Mouse (Mus musculus) stomach, embryonic 15.5 days (tissue): ENCODE measurements around the gene Pex16. TPM values are rescaled to one million over a fixed set of nuclear protein-coding genes. Genes with fewer than 3 reads are reported as not detected.
A peak's percentile ranks its signal among the peaks of the same experiment; 100 is the strongest.
"Not testable (repeated sequence)": the region's sequence is repeated elsewhere in the genome, so short reads cannot be mapped to it uniquely, and the experiment has no call there.

Source experiments
- ATAC-seq: fragments of 200-750 bp; cut with Nextera tagmentation; 2 replicates; pipeline ENCODE4 v1.8.0; 2017; ENCODE audit warnings: low read depth, moderate number of reproducible peaks, moderate TSS enrichment; ENCODE audit not compliant: insufficient read depth, low FRiP score
- H3K27ac ChIP-seq: fragments of 300-500 bp; sonication (generic); 2 replicates; pipeline ENCODE4 v1.5.1; 2015; ENCODE audit warnings: mild to moderate bottlenecking, inconsistent platforms
- H3K27me3 ChIP-seq: fragments of 300-500 bp; sonication (generic); replicated peaks from 2 replicates; pipeline ENCODE4 v1.6.1; 2015; ENCODE audit warnings: inconsistent platforms
- H3K36me3 ChIP-seq: fragments of 300-500 bp; sonication (generic); 2 replicates; pipeline ENCODE4 v1.6.1; 2015; ENCODE audit warnings: inconsistent platforms
- H3K4me1 ChIP-seq: fragments of 300-500 bp; sonication (generic); 2 replicates; pipeline ENCODE4 v1.6.1; 2015; ENCODE audit warnings: inconsistent platforms
- H3K4me2 ChIP-seq: fragments of 300-500 bp; sonication (generic); 2 replicates; pipeline ENCODE4 v1.6.1; 2015; ENCODE audit warnings: mild to moderate bottlenecking, inconsistent platforms
- H3K4me3 ChIP-seq: fragments of 300-500 bp; sonication (generic); replicated peaks from 2 replicates; pipeline ENCODE4 v1.5.1; 2015; ENCODE audit warnings: inconsistent platforms
- H3K9ac ChIP-seq: fragments of 300-500 bp; sonication (generic); 2 replicates; pipeline ENCODE4 v1.6.1; 2015; ENCODE audit warnings: inconsistent platforms
- H3K9me3 ChIP-seq: fragments of 300-500 bp; sonication (generic); 2 replicates; pipeline ENCODE4 v1.6.1; 2016; ENCODE audit warnings: inconsistent platforms
- WGBS: fragments of 180-500 bp; shearing (Covaris S2); methylation state at CpG from one replicate; pipeline ENCODE4 v1.1.7; 2015; 5-methylcytosine and 5-hydroxymethylcytosine counted together
- polyA plus RNA-seq: library from polyadenylated mRNA; unstranded; fragments of >200 nt; fragmentation: Nextera tagmentation; extraction: Ambion mirVana; gene quantifications from 2 replicates; pipeline ENCODE4 v1.2.1, GENCODE M21; 2015

The Pex16 gene
- polyA plus RNA-seq, 1 experiment from 2014 or later = 28.0 TPM

GRCm38 (mm10) chr2:92390206-92390930 lies 15.9 kb downstream of the Pex16 start:
- H3K4me3 ChIP-seq = 0 out of 2 replicates have a peak overlapping the region, but pooled peaks have one; percentile 65
- 67% methylated on average over 6 of the region's 6 CpGs for WGBS
- peak overlapping the region; percentile 76; the same call in 1 of the 2 replicates for H3K27ac ChIP-seq
- H3K9ac ChIP-seq = no peak overlapping the region
- no peak overlapping the region for H3K4me2 ChIP-seq
- H3K9me3 ChIP-seq = no peaks in the 10 kb centered on the region
- no peak for ATAC-seq
- no peaks in the 10 kb centered on the region for H3K27me3 ChIP-seq
- H3K36me3 ChIP-seq = peaks cover 5% of the 10 kb centered on the region; the same call in 1 of the 2 replicates
- H3K4me1 ChIP-seq = peaks cover 50% of the 10 kb centered on the region

DNA sequence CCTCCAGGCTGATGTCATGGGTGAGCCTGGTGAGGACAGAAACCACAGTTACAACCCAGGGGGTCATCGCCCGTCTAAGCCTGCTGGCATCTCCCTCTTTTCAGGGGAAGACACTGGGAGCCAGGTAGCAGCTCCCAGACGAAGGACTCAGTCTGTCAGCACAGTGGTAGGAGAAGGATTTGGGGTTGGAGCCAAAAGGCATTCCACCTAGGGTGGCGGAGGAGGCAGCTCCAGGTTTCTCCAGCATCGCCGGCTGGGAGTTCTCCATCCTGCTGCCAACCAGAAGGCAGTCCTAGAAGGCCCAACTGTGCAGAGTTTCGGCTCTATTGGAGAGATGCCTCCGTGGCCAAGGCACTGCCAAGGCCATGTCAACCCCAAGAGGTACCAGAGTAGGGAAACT lies 16.6 kb downstream of the Pex16 start:
- Histone ChIP-seq H3K27ac (no peak overlapping the region), H3K4me3 (no peak overlapping the region), H3K9me3 (no peaks in the 10 kb centered on the region), H3K4me2 (peak overlapping the region; percentile 57; the same call in 1 of the 2 replicates), H3K4me1 (peaks cover 50% of the 10 kb centered on the region), H3K27me3 (no peaks in the 10 kb centered on the region), H3K36me3 (peaks cover 4% of the 10 kb centered on the region; the same call in 1 of the 2 replicates), H3K9ac (no peak overlapping the region)
- WGBS = 86% methylated on average over 8 of the region's 8 CpGs
- no peak for ATAC-seq

GRCm38 (mm10) chr2:92391703-92392317 lies 17.3 kb downstream of the Pex16 start:
- ATAC-seq = no peak
- H3K27ac ChIP-seq = peak overlapping the region; percentile 59; the same call in 1 of the 2 replicates
- no peaks in the 10 kb centered on the region for H3K27me3 ChIP-seq
- H3K4me3 ChIP-seq = peak overlapping the region; percentile 41
- peak overlapping the region; percentile 57 for H3K4me2 ChIP-seq
- no peaks in the 10 kb centered on the region for H3K9me3 ChIP-seq
- no peaks in the 10 kb centered on the region for H3K36me3 ChIP-seq
- 24% methylated on average over 11 of the region's 11 CpGs for WGBS
- peaks cover 50% of the 10 kb centered on the region for H3K4me1 ChIP-seq
- peak overlapping the region; percentile 6; the same call in 1 of the 2 replicates for H3K9ac ChIP-seq

DNA sequence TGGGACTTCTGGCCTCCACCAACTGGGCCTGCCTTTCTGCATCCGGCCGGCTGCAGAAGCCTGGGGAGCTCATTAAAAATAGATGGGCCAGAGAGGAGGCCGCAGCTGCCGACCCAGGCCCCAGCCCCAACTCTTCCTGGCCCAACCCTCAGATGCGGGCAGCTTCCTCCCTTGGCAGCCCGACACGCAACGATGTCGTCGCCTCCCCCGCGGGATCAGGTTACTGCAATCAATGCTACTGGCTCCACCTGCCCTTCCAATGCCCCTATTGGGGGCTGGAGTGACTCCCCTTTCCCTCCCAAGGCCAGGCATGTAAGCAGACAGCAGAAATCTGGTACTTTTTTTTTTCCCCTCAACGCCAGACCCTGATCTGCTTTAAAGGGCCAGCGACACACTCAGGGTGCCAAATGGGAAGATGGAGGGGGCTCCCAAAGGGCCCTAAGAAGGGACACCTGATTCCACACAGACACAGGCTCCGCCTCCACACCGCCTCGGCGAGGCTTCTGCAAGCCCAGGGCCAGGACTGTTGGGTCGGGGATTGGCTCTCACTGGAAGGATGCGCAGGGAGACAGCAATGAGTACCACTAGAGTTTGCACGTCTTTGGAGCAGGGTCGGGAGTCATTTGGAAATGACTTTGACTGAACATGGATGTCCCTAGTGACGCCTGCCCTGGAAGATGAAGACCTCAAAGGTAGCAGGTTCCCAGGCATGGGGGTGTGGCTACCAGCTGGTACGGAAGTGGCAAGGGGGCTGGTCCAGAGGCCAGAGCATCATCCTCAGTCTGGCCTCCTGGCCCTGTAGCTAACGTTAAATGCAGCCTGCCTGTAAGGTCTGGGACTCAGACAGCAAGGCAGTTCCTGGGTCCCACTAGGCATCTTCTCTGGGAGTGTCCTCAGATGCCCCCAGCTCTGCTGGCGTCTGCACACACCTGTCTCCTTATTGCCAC lies 18.1 kb downstream of the Pex16 start:
- Histone ChIP-seq H3K4me2 (peak overlapping the region; percentile 57), H3K9me3 (no peaks in the 10 kb centered on the region), H3K27ac (peak overlapping the region; percentile 59; the same call in 1 of the 2 replicates), H3K4me3 (peak overlapping the region; percentile 41), H3K4me1 (peaks cover 48% of the 10 kb centered on the region), H3K9ac (peak overlapping the region; percentile 6; the same call in 1 of the 2 replicates), H3K27me3 (no peaks in the 10 kb centered on the region), H3K36me3 (no peaks in the 10 kb centered on the region)
- WGBS = 4% methylated on average over 26 of the region's 26 CpGs
- ATAC-seq = no peak

DNA sequence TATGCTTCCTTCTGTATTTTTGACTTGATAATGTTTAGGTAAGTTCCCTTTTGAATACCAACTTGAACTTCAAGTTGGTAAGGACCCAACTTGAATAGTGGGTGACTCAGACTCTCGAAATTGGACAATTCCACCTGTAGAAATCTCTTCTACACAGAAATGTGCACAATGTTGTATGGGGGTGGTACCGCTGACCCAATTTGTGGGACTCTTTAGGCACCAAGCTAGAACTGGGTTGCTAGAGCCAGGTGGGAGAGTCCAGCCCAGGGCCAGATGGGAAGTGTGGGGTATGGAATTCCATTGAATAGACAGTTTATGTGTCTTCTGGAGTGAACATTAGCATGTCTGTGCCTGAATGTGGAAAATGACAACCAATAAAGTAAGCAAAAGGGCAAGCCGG lies 21.1 kb downstream of the Pex16 start:
- ATAC-seq = no peak
- Histone ChIP-seq H3K4me3 (no peak overlapping the region), H3K4me2 (no peak overlapping the region), H3K4me1 (peaks cover 25% of the 10 kb centered on the region), H3K27ac (no peak overlapping the region), H3K36me3 (no peaks in the 10 kb centered on the region), H3K9me3 (no peaks in the 10 kb centered on the region), H3K27me3 (peaks cover 5% of the 10 kb centered on the region; the same call in 1 of the 2 replicates), H3K9ac (no peak overlapping the region)
- WGBS = 75% methylated on average over 3 of the region's 3 CpGs

DNA sequence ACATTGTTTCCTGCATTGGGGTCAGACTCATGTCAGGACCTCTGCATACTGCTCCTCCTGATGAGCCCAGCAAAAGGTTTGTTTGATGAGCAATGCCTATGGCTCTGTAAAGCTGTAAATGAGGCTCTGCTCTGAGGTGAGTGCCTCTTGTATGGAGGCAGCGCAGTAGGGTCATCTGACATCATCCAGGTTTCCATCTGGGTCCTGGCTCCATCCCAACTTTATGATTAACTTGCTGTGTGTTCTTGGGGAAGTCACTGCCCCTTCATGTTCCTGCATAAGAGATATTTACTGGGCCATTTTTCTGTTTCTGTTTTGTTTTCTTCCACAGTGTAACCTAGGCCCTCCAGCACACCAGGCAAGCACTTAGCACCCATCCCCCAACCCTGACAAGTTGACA lies 23.0 kb downstream of the Pex16 start:
- H3K9ac ChIP-seq = no peak overlapping the region
- peaks cover 10% of the 10 kb centered on the region for H3K4me1 ChIP-seq
- WGBS = 65% methylated on average over 1 of the region's 1 CpGs
- H3K4me3 ChIP-seq = no peak overlapping the region
- H3K9me3 ChIP-seq = no peaks in the 10 kb centered on the region
- peaks cover 8% of the 10 kb centered on the region; the same call in 1 of the 2 replicates for H3K27me3 ChIP-seq
- no peak overlapping the region for H3K27ac ChIP-seq
- H3K36me3 ChIP-seq = no peaks in the 10 kb centered on the region
- no peak for ATAC-seq
- H3K4me2 ChIP-seq = no peak overlapping the region

DNA sequence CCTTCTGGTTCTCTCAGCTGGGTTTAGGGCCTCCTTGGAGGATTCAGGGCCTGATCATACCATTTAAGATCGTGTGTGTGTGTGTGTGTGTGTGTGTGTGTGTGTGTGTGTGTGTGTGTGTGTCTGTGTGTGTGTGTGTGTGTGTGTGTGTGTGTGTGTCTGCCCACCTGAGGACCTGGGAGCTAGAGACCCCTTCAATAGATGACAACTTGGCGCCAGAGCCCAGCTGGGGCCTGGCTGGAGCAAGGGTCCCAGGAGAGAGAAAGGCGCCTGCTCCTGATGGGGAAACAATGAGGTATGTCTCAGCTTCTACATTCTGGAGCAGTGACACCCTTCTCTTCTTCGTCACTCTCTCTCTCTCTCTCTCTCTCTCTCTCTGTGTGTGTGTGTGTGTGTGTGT lies 25.4 kb downstream of the Pex16 start:
- not testable (repeated sequence) for ATAC-seq, H3K36me3 ChIP-seq, H3K4me2 ChIP-seq, H3K27ac ChIP-seq, H3K4me3 ChIP-seq, H3K27me3 ChIP-seq, H3K4me1 ChIP-seq, H3K9me3 ChIP-seq, H3K9ac ChIP-seq
- 82% methylated on average over 4 of the region's 4 CpGs for WGBS

GRCm38 (mm10) chr2:92400682-92401081 lies 26.2 kb downstream of the Pex16 start:
- H3K9me3 ChIP-seq = no peaks in the 10 kb centered on the region
- H3K4me3 ChIP-seq = peak overlapping the region; percentile 58
- no peak for ATAC-seq
- peaks cover 3% of the 10 kb centered on the region; the same call in 1 of the 2 replicates for H3K4me1 ChIP-seq
- peak overlapping the region; percentile 93 for H3K4me2 ChIP-seq
- 5% methylated on average over 17 of the region's 22 CpGs for WGBS
- peaks cover 9% of the 10 kb centered on the region for H3K36me3 ChIP-seq
- H3K27me3 ChIP-seq = peaks cover 8% of the 10 kb centered on the region; the same call in 1 of the 2 replicates
- peak overlapping the region; percentile 35; the same call in 1 of the 2 replicates for H3K9ac ChIP-seq
- no peak overlapping the region for H3K27ac ChIP-seq

DNA sequence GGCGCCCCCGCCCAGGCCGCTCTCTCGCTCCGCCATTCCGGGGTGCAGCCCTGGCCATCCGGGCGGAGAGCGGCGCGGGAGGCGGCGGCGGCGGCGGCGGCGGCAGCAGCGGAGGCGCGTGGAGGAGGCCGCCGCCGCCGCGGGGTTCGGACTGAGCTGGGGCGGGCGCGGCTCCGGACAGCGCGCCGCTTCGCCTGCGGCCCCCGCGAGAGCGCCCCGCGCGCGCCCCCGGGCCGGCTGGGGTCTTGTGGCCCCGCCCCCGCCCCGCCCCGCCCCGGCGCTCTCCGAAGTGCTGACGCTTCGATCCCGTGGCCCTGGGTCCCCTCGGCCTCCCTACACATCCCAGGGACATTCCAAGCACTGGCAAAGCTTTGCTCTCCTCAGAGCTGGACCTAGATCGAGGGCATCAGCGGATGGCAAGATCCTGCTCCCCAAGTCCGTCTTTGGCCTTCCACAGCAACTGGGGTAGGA lies 26.6 kb downstream of the Pex16 start, which contains the start of gene Mapk8ip1:
Gene Mapk8ip1, minus strand, starts transcription at position 173 of the 471 bp plus-strand sequence.
- peaks cover 8% of the 10 kb centered on the region; the same call in 1 of the 2 replicates for H3K27me3 ChIP-seq
- ATAC-seq = peak; percentile 62

GRCm38 (mm10) chr2:92402591-92403326 lies 28.3 kb downstream of the Pex16 start:
- 80% methylated on average over 4 of the region's 4 CpGs for WGBS
- no peak for ATAC-seq

More for the DNA sequence above, 26.6 kb downstream of the Pex16 start, which contains the start of gene Mapk8ip1:
- peaks cover 3% of the 10 kb centered on the region; the same call in 1 of the 2 replicates for H3K4me1 ChIP-seq
- no peak within 1 kb of the TSS for H3K27ac ChIP-seq
- H3K4me2 ChIP-seq = peak within 1 kb of the TSS; percentile 93
- H3K36me3 ChIP-seq = peaks cover 9% of the 10 kb centered on the region
- H3K9me3 ChIP-seq = no peaks in the 10 kb centered on the region
- peak within 1 kb of the TSS; percentile 35; the same call in 1 of the 2 replicates for H3K9ac ChIP-seq
- 2% methylated on average over 38 of the region's 59 CpGs for WGBS
- peak within 1 kb of the TSS; percentile 58 for H3K4me3 ChIP-seq

More at GRCm38 (mm10) chr2:92402591-92403326, 28.3 kb downstream of the Pex16 start:
- H3K4me1 ChIP-seq = peaks cover 3% of the 10 kb centered on the region; the same call in 1 of the 2 replicates
- H3K27me3 ChIP-seq = peaks cover 8% of the 10 kb centered on the region; the same call in 1 of the 2 replicates
- H3K4me2 ChIP-seq = no peak overlapping the region
- no peak overlapping the region for H3K9ac ChIP-seq
- H3K27ac ChIP-seq = no peak overlapping the region
- H3K36me3 ChIP-seq = peaks cover 13% of the 10 kb centered on the region
- H3K4me3 ChIP-seq = no peak overlapping the region
- H3K9me3 ChIP-seq = no peaks in the 10 kb centered on the region
